Mouse (Mus musculus) CH12.LX (cell line): ENCODE data around the gene Sephs1. TPM values are rescaled to one million over a fixed set of nuclear protein-coding genes. Genes with fewer than 3 reads are reported as not detected.

Source experiments
- DNase-seq: peaks from one replicate; pipeline ENCODE4 v3.0.0-alpha.2; 2013; ENCODE audit errors: extremely low read depth
- H3K27ac ChIP-seq: 2 replicates; pipeline ENCODE4 v1.5.1; 2012; ENCODE audit warnings: low read depth, mild to moderate bottlenecking, control low read depth, moderate library complexity; ENCODE audit not compliant: insufficient read depth
- H3K27me3 ChIP-seq: replicated peaks from 2 replicates; pipeline ENCODE3; 2012; ENCODE audit warnings: inconsistent platforms
- H3K36me3 ChIP-seq, 2 experiments: replicated peaks in 1 of 2; 2 replicates each; pipeline versions ENCODE3 to v1.6.1; 2012; ENCODE audit warnings: inconsistent platforms in 1 of 2, low read length in 1 of 2, mild to moderate bottlenecking in 1 of 2, mixed read lengths in 1 of 2, moderate library complexity in 1 of 2; ENCODE audit not compliant: control insufficient read depth in 1 of 2, insufficient read depth in 1 of 2
- H3K4me1 ChIP-seq, 2 experiments: 2 replicates each; pipeline ENCODE4 v1.6.1; 2012; ENCODE audit warnings: inconsistent platforms in 1 of 2, moderate library complexity in 1 of 2; ENCODE audit not compliant: insufficient read depth in 2 of 2, control insufficient read depth in 1 of 2
- H3K4me2 ChIP-seq: 2 replicates; pipeline ENCODE4 v1.6.1; 2012; ENCODE audit warnings: low read depth, mild to moderate bottlenecking, control low read depth; ENCODE audit not compliant: poor library complexity, insufficient read depth, severe bottlenecking
- H3K4me3 ChIP-seq, 3 experiments: fragments of 150-350 bp in 1 of 3; sonication (generic) in 1 of 3; replicated peaks in 1 of 3; 2 replicates each; pipeline versions ENCODE3 to v1.5.1; 2011 to 2012; ENCODE audit warnings: low read depth in 2 of 3, low read length in 2 of 3, mild to moderate bottlenecking in 2 of 3, moderate library complexity in 2 of 3, control low read depth in 1 of 3, improper control_type of control experiment in 1 of 3, inconsistent platforms in 1 of 3, mixed read lengths in 1 of 3; ENCODE audit not compliant: poor library complexity in 1 of 3
- H3K79me2 ChIP-seq: replicated peaks from 2 replicates; pipeline ENCODE4 v1.6.1; 2012; ENCODE audit warnings: mild to moderate bottlenecking, moderate library complexity; ENCODE audit not compliant: control insufficient read depth, poor library complexity, insufficient read depth, severe bottlenecking; ENCODE audit errors: extremely low read depth
- H3K9ac ChIP-seq: 2 replicates; pipeline ENCODE4 v1.6.1; 2012; ENCODE audit warnings: low read depth, mild to moderate bottlenecking, control low read depth, moderate library complexity; ENCODE audit not compliant: insufficient read depth
- H3K9me3 ChIP-seq: replicated peaks from 2 replicates; pipeline ENCODE3; 2012; ENCODE audit warnings: low read length, inconsistent platforms, mixed read lengths
- BHLHE40 ChIP-seq: IDR thresholded peaks from 2 replicates; pipeline ENCODE4 v1.6.1; 2011; ENCODE audit warnings: mild to moderate bottlenecking, low read depth, low read length, improper control_type of control experiment
- CTCF ChIP-seq, 2 experiments: IDR thresholded peaks in 1 of 2; conservative IDR thresholded peaks in 1 of 2; 2 replicates each; pipeline ENCODE4 v1.5.1; 2011 to 2012; ENCODE audit warnings: low read depth in 2 of 2, low read length in 2 of 2, improper control_type of control experiment in 1 of 2, inconsistent platforms in 1 of 2, mild to moderate bottlenecking in 1 of 2, moderate library complexity in 1 of 2
- HCFC1 ChIP-seq: IDR thresholded peaks from 2 replicates; pipeline ENCODE4 v1.6.1; 2012; ENCODE audit warnings: low read depth, mild to moderate bottlenecking, inconsistent platforms, low read length, improper control_type of control experiment
- JUND ChIP-seq: conservative IDR thresholded peaks from 2 replicates; pipeline ENCODE4 v1.6.1; 2011; ENCODE audit warnings: low read depth, low read length, improper control_type of control experiment
- KAT2A ChIP-seq: IDR thresholded peaks from 2 replicates; pipeline ENCODE4 v1.6.1; 2012; ENCODE audit warnings: low read length, improper control_type of control experiment, inconsistent platforms; ENCODE audit not compliant: insufficient replicate concordance
- MAFK ChIP-seq: IDR thresholded peaks from 2 replicates; pipeline ENCODE4 v1.6.1; 2011; ENCODE audit warnings: low read length, improper control_type of control experiment; ENCODE audit not compliant: insufficient replicate concordance
- MAX ChIP-seq: IDR thresholded peaks from 2 replicates; pipeline ENCODE4 v1.6.1; 2011; ENCODE audit warnings: low read length, improper control_type of control experiment
- MAZ ChIP-seq: IDR thresholded peaks from 2 replicates; pipeline ENCODE4 v1.6.1; 2012; ENCODE audit warnings: low read depth, mild to moderate bottlenecking, inconsistent platforms, low read length, improper control_type of control experiment, moderate library complexity
- MEF2A ChIP-seq: IDR thresholded peaks from 2 replicates; pipeline ENCODE4 v1.6.1; 2014; ENCODE audit warnings: low read depth, mild to moderate bottlenecking, inconsistent platforms, low read length, improper control_type of control experiment, borderline replicate concordance
- NRF1 ChIP-seq: IDR thresholded peaks from 2 replicates; pipeline ENCODE4 v1.6.1; 2014; ENCODE audit warnings: low read depth, mild to moderate bottlenecking, inconsistent platforms, low read length, improper control_type of control experiment, moderate library complexity
- PAX5 ChIP-seq: IDR thresholded peaks from 2 replicates; pipeline ENCODE4 v1.6.1; 2012; ENCODE audit warnings: low read length, inconsistent platforms, mixed read lengths
- POLR2A ChIP-seq: IDR thresholded peaks from 2 replicates; pipeline ENCODE4 v1.6.1; 2011; ENCODE audit warnings: low read depth, mild to moderate bottlenecking, improper control_type of control experiment, low read length
- POLR2AphosphoS2 ChIP-seq: IDR thresholded peaks from 2 replicates; pipeline ENCODE4 v1.6.1; 2011; ENCODE audit warnings: low read depth, low read length, improper control_type of control experiment
- RCOR1 ChIP-seq: conservative IDR thresholded peaks from 2 replicates; pipeline ENCODE4 v1.6.1; 2012; ENCODE audit warnings: low read depth, mild to moderate bottlenecking, inconsistent platforms, low read length, improper control_type of control experiment
- SMC3 ChIP-seq: IDR thresholded peaks from 2 replicates; pipeline ENCODE4 v1.6.1; 2011; ENCODE audit warnings: low read depth, low read length, improper control_type of control experiment
- TCF12 ChIP-seq: IDR thresholded peaks from 2 replicates; pipeline ENCODE4 v1.6.1; 2014; ENCODE audit warnings: low read depth, mild to moderate bottlenecking, inconsistent platforms, low read length, improper control_type of control experiment
- UBTF ChIP-seq: IDR thresholded peaks from 2 replicates; pipeline ENCODE4 v1.6.1; 2012; ENCODE audit warnings: low read depth, mild to moderate bottlenecking, inconsistent platforms, low read length, improper control_type of control experiment, moderate library complexity
- USF1 ChIP-seq: IDR thresholded peaks from 2 replicates; pipeline ENCODE4 v1.6.1; 2014; ENCODE audit warnings: low read depth, mild to moderate bottlenecking, inconsistent platforms, low read length, improper control_type of control experiment
- USF2 ChIP-seq: conservative IDR thresholded peaks from 2 replicates; pipeline ENCODE4 v1.6.1; 2011; ENCODE audit warnings: low read depth, low read length, improper control_type of control experiment
- ZC3H11A ChIP-seq: IDR thresholded peaks from 2 replicates; pipeline ENCODE4 v1.6.1; 2012; ENCODE audit warnings: low read depth, mild to moderate bottlenecking, inconsistent platforms, low read length, improper control_type of control experiment
- dilution Hi-C: fragments of 300-500 bp; cut with MboI; formaldehyde crosslinking; loops from 2 replicates; pipeline ENCODE4 v1.14.3; 2020; ENCODE audit warnings: low sequenced_read_pairs; ENCODE audit not compliant: extremely low pct_unique_long_range_greater_than_20kb, extremely low pct_ligation_motif_present
- in situ Hi-C: fragments of 300-500 bp; cut with MboI; formaldehyde crosslinking; loops from 3 replicates; pipeline ENCODE4 v1.14.3; 2019; ENCODE audit warnings: low sequenced_read_pairs, low pct_ligation_motif_present, low pct_unique_long_range_greater_than_20kb, mixed read lengths
- polyA plus RNA-seq: library from polyadenylated mRNA; unstranded; fragments of >175 nt; gene quantifications from 2 replicates; pipeline ENCODE4 v1.2.1, GENCODE M21; 2012; ENCODE audit warnings: low read depth; ENCODE audit not compliant: insufficient read length
- total RNA-seq, 2 experiments: library from RNA; depleted of rRNA; stranded (reverse); fragments of 300-350 nt in 1 of 2; fragments of >200 nt in 1 of 2; gene quantifications; 2 replicates each; pipeline ENCODE4 v1.2.3; 2012 to 2014

Gene Sephs1
- total and polyA plus RNA-seq, 3 experiments, result 39.5 to 85.8 (median 62.0) TPM

- in situ Hi-C loops (no loop called here), dilution Hi-C loops (no loop called here)
- Histone ChIP-seq H3K9ac (no peak overlapping the region), H3K4me2 (no peak overlapping the region), H3K27me3 (no peaks in the 10 kb centered on the region), H3K79me2 (no peaks in the 10 kb centered on the region), H3K27ac (no peak overlapping the region), H3K36me3 (no peaks in the 10 kb centered on the region), H3K4me1 (peaks cover 0 to 5% of the 10 kb centered on the region in 2 experiments; a peak in 1 of 4 replicates), H3K9me3 (no peaks in the 10 kb centered on the region), H3K4me3 (no peak overlapping the region)
- TF ChIP-seq RCOR1 (no peak), MAX (no peak), POLR2AphosphoS2 (no peak), UBTF (no peak), HCFC1 (no peak), USF1 (no peak), BHLHE40 (no peak), MEF2A (no peak), SMC3 (no peak), JUND (no peak), MAFK (no peak), POLR2A (no peak)
- no peak for DNase-seq
Measured at GRCm38 (mm10) chr2:4875090-4875489, 6.3 kb upstream of the Sephs1 start.

GRCm38 (mm10) chr2:4876131-4876530 is 5.2 kb upstream of the Sephs1 start:
- no peak overlapping the region for H3K27ac ChIP-seq
- H3K4me3 ChIP-seq, result no peak overlapping the region
- TF ChIP-seq ZC3H11A (no peak), BHLHE40 (no peak), USF2 (no peak), PAX5 (no peak), NRF1 (no peak), MAX (no peak), TCF12 (no peak), KAT2A (no peak), MAZ (no peak), CTCF (conservative IDR thresholded peaks at IDR 0.05 in 1 of 2, IDR thresholded peaks at IDR 0.05 in 1 of 2; ENCODE audit: low read depth in 2 of 2, low read length in 2 of 2) (no peak)
- peaks cover 5 to 7% of the 10 kb centered on the region in 2 experiments; a peak in 3 of 4 replicates for H3K4me1 ChIP-seq
- in situ Hi-C loops, result no loop called here
- H3K79me2 ChIP-seq, result no peaks in the 10 kb centered on the region
- no peaks in the 10 kb centered on the region for H3K27me3 ChIP-seq
- H3K9me3 ChIP-seq, result no peaks in the 10 kb centered on the region
- no peaks in the 10 kb centered on the region for H3K36me3 ChIP-seq
- DNase-seq, result no peak
- dilution Hi-C loops, result no loop called here
- no peak overlapping the region for H3K4me2 ChIP-seq
- H3K9ac ChIP-seq, result no peak overlapping the region
